Mouse (Mus musculus): ENCODE data around the gene Pdgfra.

The Pdgfra gene

GRCm38 (mm10) chr5:75209966-75210365 lies 57.9 kb downstream of the Pdgfra start:
- peak; percentile 50; the same call in 1 of the 2 replicates for ATAC-seq (ENCODE audit: low TSS enrichment)

GRCm38 (mm10) chr5:75214520-75214919 lies 62.4 kb downstream of the Pdgfra start:
- no peak for ATAC-seq (ENCODE audit: low TSS enrichment)

- no peak for ATAC-seq (ENCODE audit: low TSS enrichment)
Measured at GRCm38 (mm10) chr5:75214929-75215328, 62.8 kb downstream of the Pdgfra start.

GRCm38 (mm10) chr5:75215678-75216256 lies 63.7 kb downstream of the Pdgfra start:
- no peak for ATAC-seq (ENCODE audit: low TSS enrichment)

- no peak for ATAC-seq (ENCODE audit: low TSS enrichment)
Measured at GRCm38 (mm10) chr5:75221610-75222009, 69.5 kb downstream of the Pdgfra start.

- no peak for ATAC-seq (ENCODE audit: low TSS enrichment)
Measured at GRCm38 (mm10) chr5:75222491-75223265, 70.6 kb downstream of the Pdgfra start.

- peak; percentile 72; the same call in 1 of the 2 replicates for ATAC-seq (ENCODE audit: low TSS enrichment)
Measured at GRCm38 (mm10) chr5:75238363-75238762, 86.3 kb downstream of the Pdgfra start.

- ATAC-seq (ENCODE audit: low TSS enrichment): no peak
Measured at GRCm38 (mm10) chr5:75238928-75239777, 87.1 kb downstream of the Pdgfra start.

GRCm38 (mm10) chr5:75247070-75247740 lies 95.1 kb downstream of the Pdgfra start:
- ATAC-seq (ENCODE audit: low TSS enrichment): peak; percentile 91

All from frontal cortex, adult (tissue).